Mouse (Mus musculus) embryo, embryonic 11.5 days (tissue): Measurements from ENCODE around the gene Vps18.

Experiments
- DNase-seq: peaks from one replicate; pipeline ENCODE4 v3.0.0-alpha.2; 2012; ENCODE audit warnings: low read depth, low spot score

Gene Vps18

DNA sequence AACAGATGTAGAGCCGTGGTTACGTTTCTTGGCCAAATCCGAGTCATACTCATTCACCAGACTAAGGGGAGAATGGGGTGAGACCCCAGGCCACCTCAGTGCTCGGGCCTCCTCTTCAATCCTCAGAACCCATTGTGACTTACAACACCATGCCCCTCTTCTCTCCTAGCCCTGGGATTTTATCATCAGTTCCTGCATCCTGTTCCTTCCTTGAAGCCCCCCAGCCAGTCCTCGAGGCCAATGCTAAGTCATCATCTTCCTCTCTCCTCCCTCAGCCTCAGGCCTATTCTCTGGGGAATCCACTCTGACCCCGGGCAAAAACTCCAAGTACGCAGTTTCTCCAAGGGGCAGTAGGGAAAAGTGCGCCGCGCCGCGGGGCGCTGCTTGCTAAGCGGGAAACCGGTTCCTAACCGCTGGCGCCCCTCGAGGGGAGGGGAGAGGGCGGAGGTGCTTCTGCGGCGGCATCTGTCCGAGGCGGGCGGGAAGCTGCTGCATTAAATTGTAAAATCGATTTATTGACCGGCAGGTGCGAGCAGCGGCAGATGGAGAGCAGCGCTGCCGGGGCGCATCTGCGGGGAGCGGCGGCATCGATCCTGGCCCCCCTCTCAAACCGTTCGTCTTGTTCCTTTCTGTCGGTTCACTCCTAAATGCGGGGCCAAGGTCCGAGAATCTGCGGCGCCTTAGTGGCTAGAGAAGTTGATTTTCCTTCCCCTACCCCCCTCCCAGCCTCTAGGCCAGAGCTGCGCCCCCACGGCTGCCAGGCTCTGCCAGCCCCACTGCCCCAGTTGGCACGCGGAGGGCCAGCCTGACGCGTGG is 33.4 kb downstream of the Vps18 start:
- no peak for DNase-seq

- DNase-seq, result no peak
These were observed 34.2 kb downstream of the Vps18 start for GRCm38 (mm10) chr2:119322587-119323300.

DNA sequence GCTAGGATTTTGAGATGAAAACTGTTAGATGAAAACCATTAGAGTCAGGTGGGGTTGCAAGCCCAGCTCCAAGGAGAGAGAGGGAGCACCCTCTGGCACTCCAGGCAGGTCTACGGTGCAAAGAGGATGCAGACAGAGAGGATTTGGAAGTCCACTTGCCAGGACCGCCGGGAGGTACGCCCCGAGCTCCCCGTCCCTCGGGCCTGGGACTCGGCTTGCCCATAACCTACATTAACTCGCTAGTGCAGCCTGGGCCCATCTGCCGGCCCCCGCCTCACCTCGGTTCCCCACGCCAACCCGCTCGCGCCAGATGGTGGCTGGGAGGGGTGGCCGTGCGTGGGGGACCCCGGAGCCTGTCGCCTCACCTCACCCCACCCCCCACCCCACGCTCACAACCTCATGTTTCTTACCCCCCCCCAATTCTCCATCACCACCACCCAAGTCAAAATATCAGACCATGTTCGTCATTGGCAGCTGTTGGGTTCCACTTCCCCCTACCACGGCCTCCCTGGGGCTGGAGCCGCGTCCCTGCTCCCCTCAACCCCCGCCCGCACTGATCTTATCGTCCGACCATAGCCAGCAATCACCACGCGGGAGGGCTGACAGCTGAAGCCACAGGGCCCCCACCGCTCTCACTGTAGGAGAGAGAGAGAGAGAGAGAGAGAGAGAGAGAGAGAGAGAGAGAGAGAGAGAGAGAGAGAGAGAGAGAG is 35.5 kb downstream of the Vps18 start:
- DNase-seq, result no peak

DNA sequence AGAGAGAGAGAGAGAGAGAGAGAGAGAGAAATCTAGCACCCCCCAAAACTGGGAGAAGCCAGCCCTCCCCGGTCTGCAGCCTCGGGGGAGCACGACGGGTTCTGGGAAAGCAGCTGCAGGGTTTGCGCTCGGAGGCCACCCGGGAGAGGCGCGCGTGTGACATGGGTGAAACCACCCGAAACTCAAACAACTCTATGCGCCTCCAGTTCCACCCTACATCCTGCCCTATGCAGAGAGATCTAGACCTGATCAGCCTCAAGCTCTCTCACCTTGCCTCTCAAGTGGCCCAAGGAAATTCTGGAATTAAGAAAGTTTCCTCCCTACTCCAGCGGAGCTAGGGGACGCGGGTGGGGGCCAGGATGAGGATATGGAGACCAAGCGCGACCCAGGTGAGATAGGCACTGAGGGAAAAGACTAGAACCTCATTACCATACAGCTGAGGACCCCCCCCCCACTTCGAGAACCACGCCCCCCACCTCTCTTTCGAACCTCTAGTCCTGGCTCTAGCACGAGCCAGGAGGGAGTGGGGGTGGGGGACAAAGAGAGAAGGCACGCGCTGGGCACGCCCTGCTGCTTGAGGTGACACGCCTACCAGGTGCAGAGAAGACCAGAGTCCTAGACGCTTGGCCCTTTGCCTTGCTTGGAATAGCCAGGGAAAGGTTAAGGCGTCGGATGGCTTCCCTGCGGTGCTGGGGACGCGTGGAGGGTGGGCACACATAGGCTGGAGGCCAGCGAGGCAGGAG is 36.2 kb downstream of the Vps18 start:
- DNase-seq, result no peak

GRCm38 (mm10) chr2:119325568-119326143 is 37.1 kb downstream of the Vps18 start, which contains the start of gene Dll4:
Gene Dll4 (plus strand): TSS chr2:119325784.
- no peak for DNase-seq

- no peak for DNase-seq
These were observed 37.9 kb downstream of the Vps18 start for GRCm38 (mm10) chr2:119326161-119327101.

- no peak for DNase-seq
These were observed 38.6 kb downstream of the Vps18 start for GRCm38 (mm10) chr2:119327102-119327480.

GRCm38 (mm10) chr2:119327942-119328526 is 39.5 kb downstream of the Vps18 start:
- DNase-seq, result no peak

- DNase-seq, result no peak
These were observed 40.0 kb downstream of the Vps18 start for GRCm38 (mm10) chr2:119328546-119328945.

- DNase-seq, result no peak
These were observed 40.7 kb downstream of the Vps18 start for GRCm38 (mm10) chr2:119329123-119329817.

- no peak for DNase-seq
These were observed 42.3 kb downstream of the Vps18 start for GRCm38 (mm10) chr2:119330795-119331194.

GRCm38 (mm10) chr2:119332177-119332661 is 43.7 kb downstream of the Vps18 start:
- no peak for DNase-seq

- no peak for DNase-seq
These were observed 45.6 kb downstream of the Vps18 start for GRCm38 (mm10) chr2:119334135-119334534.

GRCm38 (mm10) chr2:119334964-119335525 is 46.5 kb downstream of the Vps18 start:
- DNase-seq, result no peak

GRCm38 (mm10) chr2:119335535-119335934 is 47.0 kb downstream of the Vps18 start:
- no peak for DNase-seq

- no peak for DNase-seq
These were observed 47.5 kb downstream of the Vps18 start for GRCm38 (mm10) chr2:119336002-119336401.

GRCm38 (mm10) chr2:119336470-119336869 is 47.9 kb downstream of the Vps18 start:
- DNase-seq, result no peak

DNA sequence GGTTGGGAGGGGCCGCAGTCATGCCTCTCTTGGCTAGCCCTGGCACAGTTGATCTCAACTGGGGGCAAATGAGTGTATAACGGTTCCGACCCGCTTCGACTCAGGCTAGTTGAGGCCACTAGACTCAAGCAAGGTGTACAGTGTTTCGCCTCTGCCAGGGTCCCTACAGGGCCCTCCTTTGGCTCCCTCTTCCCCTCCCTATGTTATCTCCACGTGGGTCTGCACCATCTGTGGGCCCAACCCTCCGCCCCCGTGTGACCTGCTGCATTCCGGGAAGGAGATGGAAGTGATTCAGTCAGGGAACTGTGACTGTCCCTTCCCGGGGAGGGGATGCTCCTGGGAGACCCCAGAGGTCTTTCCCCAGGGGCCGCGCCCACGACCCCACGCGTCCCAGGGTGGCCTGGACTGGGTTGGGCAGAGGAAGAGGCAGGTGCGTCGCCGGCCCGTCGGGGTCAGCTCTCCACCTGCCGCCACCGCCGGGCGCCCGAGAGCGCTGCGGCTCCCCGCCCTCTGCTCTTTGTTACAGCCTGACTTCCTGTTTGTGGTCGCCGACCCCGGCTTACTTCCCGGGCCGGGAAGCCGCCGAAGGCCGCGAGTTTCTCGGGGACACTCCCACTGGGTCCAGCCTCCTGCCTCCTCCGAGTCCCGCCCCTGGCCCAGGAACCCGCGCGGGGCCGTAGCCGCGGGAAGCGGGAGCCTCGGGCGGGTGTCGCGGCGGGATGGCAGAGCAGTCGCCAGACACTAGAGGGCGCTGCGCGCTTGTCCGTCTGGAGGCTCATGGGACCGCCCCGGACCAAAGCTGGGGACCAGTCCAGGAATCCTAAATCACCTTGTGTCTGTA is 49.1 kb downstream of the Vps18 start:
- peak; percentile 59 for DNase-seq
